Mouse (Mus musculus) heart, embryonic 11.5 days (tissue): ENCODE measurements at regions not wholly inside any gene's neighbourhood (a gene's known extent, or its start where the extent isn't known, plus 50 kb on each side); places are given as distances from the start of the nearest gene placed in this dataset.

ENCODE experiments used
- ATAC-seq: fragments of 200-750 bp; cut with Nextera tagmentation; replicated peaks from 2 replicates; pipeline ENCODE4 v1.8.0; 2017; ENCODE audit warnings: moderate library complexity; ENCODE audit not compliant: insufficient number of reproducible peaks, low FRiP score, low TSS enrichment
- H3K27ac ChIP-seq: fragments of 300-500 bp; sonication (generic); 2 replicates; pipeline ENCODE4 v1.5.1; 2014; ENCODE audit warnings: mild to moderate bottlenecking, low read depth, low read length
- H3K27me3 ChIP-seq: fragments of 300-500 bp; sonication (generic); 2 replicates; pipeline ENCODE4 v1.6.1; 2014; ENCODE audit warnings: mild to moderate bottlenecking, low read length, mixed read lengths; ENCODE audit not compliant: control insufficient read depth, insufficient read depth
- H3K36me3 ChIP-seq: fragments of 300-500 bp; sonication (generic); 2 replicates; pipeline ENCODE4 v1.6.1; 2014; ENCODE audit warnings: mild to moderate bottlenecking, low read length, moderate library complexity, mixed read lengths; ENCODE audit not compliant: control insufficient read depth, insufficient read depth
- H3K4me1 ChIP-seq: fragments of 300-500 bp; sonication (generic); 2 replicates; pipeline ENCODE4 v1.6.1; 2014; ENCODE audit warnings: low read length; ENCODE audit not compliant: control insufficient read depth, insufficient read depth
- H3K4me2 ChIP-seq: fragments of 300-500 bp; sonication (generic); 2 replicates; pipeline ENCODE4 v1.6.1; 2014; ENCODE audit warnings: mild to moderate bottlenecking, moderate library complexity
- H3K4me3 ChIP-seq: fragments of 300-500 bp; sonication (generic); 2 replicates; pipeline ENCODE4 v1.5.1; 2014; ENCODE audit warnings: low read depth, low read length
- H3K9ac ChIP-seq: fragments of 300-500 bp; sonication (generic); 2 replicates; pipeline ENCODE4 v1.6.1; 2014; ENCODE audit warnings: mild to moderate bottlenecking, low read depth, low read length, moderate library complexity
- H3K9me3 ChIP-seq: fragments of 300-500 bp; sonication (generic); replicated peaks from 2 replicates; pipeline ENCODE4 v1.6.1; 2016; ENCODE audit warnings: low read length; ENCODE audit not compliant: control insufficient read depth
- WGBS: fragments of 180-500 bp; shearing (Covaris S2); extraction: QIAGEN DNeasy Blood & Tissue Kit; methylation state at CpG from one replicate; pipeline ENCODE4 v1.1.7; 2014; ENCODE audit not compliant: insufficient replicate concordance; 5-methylcytosine and 5-hydroxymethylcytosine counted together

GRCm38 (mm10) chr10:119015311-119016055 lies 145.5 kb upstream of the Dyrk2 start:
- no peak for ATAC-seq
- Histone ChIP-seq H3K27ac (no peak overlapping the region), H3K4me2 (no peak overlapping the region), H3K4me3 (no peak overlapping the region), H3K9me3 (no peaks in the 10 kb centered on the region), H3K36me3 (no peaks in the 10 kb centered on the region), H3K4me1 (peaks cover 4% of the 10 kb centered on the region; the same call in 1 of the 2 replicates), H3K9ac (no peak overlapping the region), H3K27me3 (no peaks in the 10 kb centered on the region)
- 80% methylated on average over 16 of the region's 16 CpGs for WGBS

GRCm38 (mm10) chr10:119014731-119015130 lies 144.7 kb upstream of the Dyrk2 start:
- Histone ChIP-seq H3K4me3 (no peak overlapping the region), H3K9me3 (no peaks in the 10 kb centered on the region), H3K27ac (no peak overlapping the region), H3K27me3 (no peaks in the 10 kb centered on the region), H3K36me3 (no peaks in the 10 kb centered on the region), H3K4me2 (no peak overlapping the region), H3K9ac (no peak overlapping the region), H3K4me1 (peaks cover 4% of the 10 kb centered on the region; the same call in 1 of the 2 replicates)
- ATAC-seq = no peak
- 75% methylated on average over 4 of the region's 4 CpGs for WGBS

- H3K9ac ChIP-seq = no peak overlapping the region
- peaks cover 4% of the 10 kb centered on the region; the same call in 1 of the 2 replicates for H3K4me1 ChIP-seq
- no peak overlapping the region for H3K27ac ChIP-seq
- H3K4me3 ChIP-seq = no peak overlapping the region
- no peak overlapping the region for H3K4me2 ChIP-seq
- no peak for ATAC-seq
- WGBS = 53% methylated on average over 4 of the region's 4 CpGs
- H3K27me3 ChIP-seq = no peaks in the 10 kb centered on the region
- H3K9me3 ChIP-seq = no peaks in the 10 kb centered on the region
- H3K36me3 ChIP-seq = no peaks in the 10 kb centered on the region
Observed at GRCm38 (mm10) chr10:119013758-119014157, 143.7 kb upstream of the Dyrk2 start.

GRCm38 (mm10) chr10:119011511-119011910 lies 141.5 kb upstream of the Dyrk2 start:
- ATAC-seq = no peak
- no peak overlapping the region for H3K9ac ChIP-seq
- H3K4me1 ChIP-seq = peaks cover 4% of the 10 kb centered on the region; the same call in 1 of the 2 replicates
- H3K27ac ChIP-seq = no peak overlapping the region
- H3K4me2 ChIP-seq = no peak overlapping the region
- 85% methylated on average over 6 of the region's 6 CpGs for WGBS
- H3K9me3 ChIP-seq = no peaks in the 10 kb centered on the region
- no peaks in the 10 kb centered on the region for H3K27me3 ChIP-seq
- H3K36me3 ChIP-seq = no peaks in the 10 kb centered on the region
- no peak overlapping the region for H3K4me3 ChIP-seq

GRCm38 (mm10) chr10:119010884-119011283 lies 140.9 kb upstream of the Dyrk2 start:
- no peak overlapping the region for H3K27ac ChIP-seq
- WGBS = 42% methylated on average over 7 of the region's 7 CpGs
- no peaks in the 10 kb centered on the region for H3K9me3 ChIP-seq
- H3K27me3 ChIP-seq = no peaks in the 10 kb centered on the region
- no peak overlapping the region for H3K4me3 ChIP-seq
- peaks cover 4% of the 10 kb centered on the region; the same call in 1 of the 2 replicates for H3K4me1 ChIP-seq
- no peak for ATAC-seq
- no peak overlapping the region for H3K9ac ChIP-seq
- H3K4me2 ChIP-seq = no peak overlapping the region
- no peaks in the 10 kb centered on the region for H3K36me3 ChIP-seq

GRCm38 (mm10) chr10:119006866-119007575 lies 137.0 kb upstream of the Dyrk2 start:
- no peak overlapping the region for H3K4me3 ChIP-seq
- 85% methylated on average over 19 of the region's 19 CpGs for WGBS
- no peaks in the 10 kb centered on the region for H3K27me3 ChIP-seq
- no peak overlapping the region for H3K4me2 ChIP-seq
- H3K36me3 ChIP-seq = no peaks in the 10 kb centered on the region
- no peak overlapping the region for H3K27ac ChIP-seq
- H3K4me1 ChIP-seq = no peaks in the 10 kb centered on the region
- H3K9ac ChIP-seq = no peak overlapping the region
- H3K9me3 ChIP-seq = no peaks in the 10 kb centered on the region
- ATAC-seq = no peak

- ATAC-seq = no peak
- H3K4me2 ChIP-seq = no peak overlapping the region
- no peak overlapping the region for H3K27ac ChIP-seq
- no peaks in the 10 kb centered on the region for H3K36me3 ChIP-seq
- no peak overlapping the region for H3K9ac ChIP-seq
- 86% methylated on average over 8 of the region's 8 CpGs for WGBS
- no peak overlapping the region for H3K4me3 ChIP-seq
- H3K9me3 ChIP-seq = no peaks in the 10 kb centered on the region
- H3K27me3 ChIP-seq = no peaks in the 10 kb centered on the region
- H3K4me1 ChIP-seq = no peaks in the 10 kb centered on the region
Observed at GRCm38 (mm10) chr10:119005491-119005890, 135.5 kb upstream of the Dyrk2 start.

- Histone ChIP-seq H3K9ac (no peak overlapping the region), H3K27me3 (no peaks in the 10 kb centered on the region), H3K4me2 (no peak overlapping the region), H3K36me3 (no peaks in the 10 kb centered on the region), H3K4me1 (no peaks in the 10 kb centered on the region), H3K27ac (no peak overlapping the region), H3K9me3 (no peaks in the 10 kb centered on the region), H3K4me3 (no peak overlapping the region)
- no peak for ATAC-seq
- WGBS = 83% methylated on average over 11 of the region's 11 CpGs
Observed at GRCm38 (mm10) chr10:119004426-119004825, 134.4 kb upstream of the Dyrk2 start.
